Mouse (Mus musculus): ENCODE data around the gene Scd4. TPM values are rescaled to one million over a fixed set of nuclear protein-coding genes. Genes with fewer than 3 reads are reported as not detected.
A peak's percentile ranks its signal among the peaks of the same experiment; 100 is the strongest.

The Scd4 gene
- total RNA-seq, 2 experiments from 2014 or later: 2.2 to 2.4 TPM

DNA sequence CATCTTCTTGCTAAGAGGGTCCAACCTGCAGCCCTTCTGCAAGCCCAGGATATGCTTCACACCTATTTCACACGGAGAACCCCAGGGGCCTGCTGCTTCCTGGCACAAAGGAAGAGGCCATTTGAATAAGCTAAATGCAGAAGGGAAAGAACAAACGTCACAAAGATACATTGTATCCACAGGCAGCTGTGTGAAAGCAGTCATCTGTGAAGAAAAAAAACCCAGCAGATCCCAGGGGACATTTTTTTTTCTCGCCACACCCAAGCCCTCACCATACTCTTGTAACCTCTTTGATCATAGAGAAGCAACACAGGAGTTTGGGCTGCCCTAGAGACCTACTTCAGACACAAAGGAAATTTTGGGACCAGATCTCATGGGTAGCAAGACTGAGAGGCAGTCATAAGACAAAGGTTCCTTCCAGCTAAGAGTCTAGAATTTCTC lies 43.6 kb downstream of the Scd4 start:
- no peak for DNase-seq (ENCODE audit: low spot score in 2 of 2)

DNA sequence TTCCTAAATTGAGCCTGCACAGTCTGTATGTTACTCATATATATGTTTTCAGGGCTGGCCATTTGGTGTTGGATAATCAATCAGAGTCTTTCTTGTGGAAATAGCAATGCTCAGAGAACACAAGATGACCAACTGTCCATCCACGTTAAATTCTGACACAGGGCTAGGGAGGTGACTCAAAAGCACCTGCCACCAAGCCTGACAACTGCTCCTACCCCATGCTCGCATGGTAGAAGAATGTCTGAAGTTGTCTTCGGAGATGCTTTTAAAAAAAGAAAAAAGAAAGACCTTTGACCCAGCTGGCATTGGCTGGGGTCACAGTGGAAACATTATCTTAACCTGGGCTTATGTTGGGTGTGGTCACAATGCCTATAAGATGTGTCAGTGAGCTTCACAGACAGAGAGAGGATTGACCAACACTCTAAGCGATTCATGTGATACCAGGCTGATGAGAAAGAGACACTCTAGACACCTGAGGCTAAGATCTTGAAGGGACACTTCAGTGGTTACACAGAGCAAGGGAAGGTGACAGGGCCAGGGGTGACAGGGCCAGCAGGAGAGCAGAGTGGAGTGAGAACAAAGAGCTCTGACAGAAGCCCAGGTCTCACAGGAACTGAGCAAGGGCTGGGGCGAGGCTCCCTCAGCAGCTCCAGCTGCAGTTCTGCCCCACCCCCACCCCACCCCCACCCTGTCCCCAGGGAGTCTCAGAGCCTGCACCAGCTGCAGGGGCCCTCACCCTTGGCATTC lies 44.9 kb downstream of the Scd4 start:
- DNase-seq (ENCODE audit: low spot score in 2 of 2): no peak

DNA sequence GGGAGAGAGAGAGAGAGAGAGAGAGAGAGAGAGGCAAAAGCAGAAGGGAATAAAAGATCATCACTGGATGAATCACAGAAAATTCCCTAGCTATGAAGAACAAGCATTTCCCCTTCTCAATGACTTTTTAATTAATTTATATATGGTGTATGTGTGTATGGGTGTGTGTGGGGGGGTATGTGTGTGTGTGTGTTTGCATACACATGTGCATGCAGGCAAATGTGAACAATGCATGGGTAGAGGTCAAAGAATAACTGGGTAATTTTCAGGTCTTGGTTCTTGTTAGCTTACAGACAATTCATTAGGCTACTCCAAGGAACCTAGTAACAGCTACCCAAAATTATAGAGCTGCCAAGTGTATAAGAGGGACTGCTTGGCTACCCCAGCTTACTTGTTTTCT lies 46.2 kb downstream of the Scd4 start:
- no peak for DNase-seq (ENCODE audit: low spot score in 2 of 2)

DNA sequence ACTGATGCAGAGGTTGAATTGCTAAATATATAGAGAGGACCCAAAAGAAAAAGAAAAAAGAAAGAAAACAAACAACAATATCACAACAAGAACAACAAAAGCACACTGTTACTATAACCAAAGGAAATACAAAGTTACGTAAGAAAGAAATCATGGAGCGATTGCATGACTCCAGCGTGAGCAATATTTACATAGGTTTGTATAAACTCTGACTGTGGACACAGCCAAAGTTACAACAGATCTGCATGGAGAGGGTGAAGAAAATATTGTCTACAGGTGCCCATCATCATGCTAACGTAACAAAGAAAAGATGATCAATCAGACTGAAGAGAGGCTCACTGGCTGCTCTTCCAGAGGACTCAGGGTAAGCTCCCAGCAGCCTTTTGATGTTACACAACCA lies 47.2 kb downstream of the Scd4 start:
- no peak for DNase-seq (ENCODE audit: low spot score in 2 of 2)

DNA sequence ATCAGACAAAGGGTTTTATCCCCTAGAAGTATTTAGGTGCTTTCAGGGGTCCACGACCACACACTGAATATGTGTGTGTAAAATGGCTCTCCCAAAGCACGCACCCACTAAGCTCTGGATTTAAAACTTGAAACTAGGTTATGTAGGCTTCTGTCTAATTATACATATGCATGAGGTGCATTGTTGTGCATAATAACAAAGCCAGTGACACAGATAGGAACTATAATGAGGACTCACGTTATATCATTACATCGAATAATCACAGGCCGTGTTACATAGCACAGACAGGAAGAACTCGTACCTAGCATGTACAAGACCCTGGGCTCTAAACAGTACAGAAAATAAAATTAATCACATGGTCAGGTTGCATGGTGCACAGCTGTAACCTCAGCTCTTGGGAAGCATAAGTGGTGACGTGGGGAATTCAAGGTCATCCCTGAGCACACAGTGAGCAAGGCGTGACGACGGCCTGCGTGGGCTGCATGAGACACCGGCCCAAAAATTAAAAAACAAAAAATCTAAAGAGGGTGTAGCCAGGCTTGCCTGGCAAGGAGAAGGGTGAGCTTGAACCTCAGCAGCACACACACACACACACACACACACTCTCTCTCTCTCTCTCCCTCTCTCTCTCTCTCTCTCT lies 49.9 kb downstream of the Scd4 start:
- no peak for DNase-seq (ENCODE audit: low spot score in 2 of 2)

DNA sequence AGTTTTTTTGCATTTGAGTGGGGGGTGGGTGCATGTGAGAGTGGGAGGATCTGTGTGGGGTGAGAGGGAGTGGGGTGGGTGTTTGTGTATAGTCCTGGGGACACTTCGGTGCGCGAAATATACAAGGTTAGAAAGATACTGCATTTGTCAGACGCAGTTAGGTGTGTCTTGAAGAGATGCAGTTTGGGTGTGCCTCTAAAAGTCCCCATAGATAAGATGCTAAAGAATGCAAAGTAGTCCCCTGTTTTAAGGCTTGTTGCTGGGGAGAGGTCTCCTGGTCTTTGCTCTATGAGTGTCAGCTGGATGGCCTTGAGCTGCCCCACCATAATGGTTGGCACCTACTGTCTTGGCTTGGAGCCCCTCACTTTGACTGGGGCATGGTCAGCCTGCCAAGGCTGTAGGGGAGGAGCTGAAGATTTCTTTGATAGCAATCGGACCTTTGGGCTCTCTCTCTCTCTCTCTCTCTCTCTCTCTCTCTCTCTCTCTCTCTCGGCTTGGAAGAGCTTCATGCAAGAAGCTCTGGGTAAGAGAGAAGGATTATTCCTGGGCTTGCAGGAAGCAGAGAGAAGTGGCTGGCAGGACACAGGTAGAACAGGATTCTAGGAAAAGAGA lies 53.1 kb downstream of the Scd4 start:
- DNase-seq (ENCODE audit: low spot score in 2 of 2): no peak

DNA sequence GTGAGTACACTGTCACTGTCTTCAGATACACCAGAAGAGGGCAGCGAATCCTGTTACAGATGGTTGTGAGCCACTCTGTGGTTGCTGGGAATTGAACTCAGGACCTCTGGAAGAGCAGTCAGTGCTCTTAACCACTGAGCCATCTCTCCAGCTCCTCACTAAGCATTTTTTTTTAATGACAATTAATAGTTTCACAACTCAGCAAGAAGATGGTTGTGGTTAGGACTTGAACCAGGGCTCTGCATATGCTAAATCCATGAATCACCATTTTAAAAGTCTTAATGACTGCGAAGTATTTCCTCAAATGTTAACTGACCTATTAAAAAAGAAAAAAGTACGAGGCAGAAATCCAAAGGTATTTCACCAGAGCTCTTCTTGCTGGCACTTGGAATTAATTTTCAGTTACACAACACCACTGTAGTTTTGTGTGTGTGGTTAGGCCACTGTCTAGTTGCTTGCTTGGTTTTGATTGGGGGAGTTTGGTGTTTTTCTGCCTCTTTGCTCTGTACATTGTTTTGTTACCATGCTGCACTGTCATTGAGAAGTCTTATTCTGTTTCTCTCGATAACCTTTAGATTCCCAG lies 54.3 kb downstream of the Scd4 start:
- DNase-seq (ENCODE audit: low spot score in 2 of 2): no peak

DNA sequence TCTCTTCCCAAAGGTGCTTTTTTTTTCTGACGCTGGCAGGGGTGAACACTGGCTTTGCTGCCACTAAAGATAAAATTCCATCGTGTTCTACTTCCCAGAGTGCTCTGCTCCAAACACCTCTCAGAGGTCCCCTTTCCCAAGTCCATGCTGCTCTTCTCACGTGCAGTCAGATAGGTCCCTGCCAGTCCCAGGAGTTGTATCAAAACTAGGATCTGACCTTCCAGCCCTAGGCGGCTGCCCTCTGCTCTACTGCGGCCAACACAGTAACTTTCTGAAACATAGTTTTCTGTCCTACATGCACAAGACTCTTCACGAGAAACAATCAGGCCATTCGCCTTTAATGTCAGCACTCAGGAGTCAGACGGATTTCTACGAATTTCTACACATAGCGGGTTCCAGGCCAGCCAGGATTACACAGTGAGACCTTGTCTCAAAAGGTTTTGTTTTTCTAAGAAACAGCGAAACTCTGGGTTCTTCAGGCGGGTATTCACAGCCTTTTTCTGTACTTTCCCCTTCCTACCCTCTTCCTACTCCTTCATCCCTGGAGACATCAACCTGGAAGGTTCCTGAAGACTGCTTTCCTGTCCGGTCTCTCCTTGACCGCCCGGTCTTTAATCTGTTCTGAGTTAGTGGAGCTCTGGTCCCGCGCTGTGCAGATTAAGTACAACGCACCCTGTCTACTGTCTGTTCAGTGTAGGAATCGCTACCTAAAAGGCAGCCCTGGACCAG lies 55.0 kb downstream of the Scd4 start:
- no peak for DNase-seq (ENCODE audit: low spot score in 2 of 2)

DNA sequence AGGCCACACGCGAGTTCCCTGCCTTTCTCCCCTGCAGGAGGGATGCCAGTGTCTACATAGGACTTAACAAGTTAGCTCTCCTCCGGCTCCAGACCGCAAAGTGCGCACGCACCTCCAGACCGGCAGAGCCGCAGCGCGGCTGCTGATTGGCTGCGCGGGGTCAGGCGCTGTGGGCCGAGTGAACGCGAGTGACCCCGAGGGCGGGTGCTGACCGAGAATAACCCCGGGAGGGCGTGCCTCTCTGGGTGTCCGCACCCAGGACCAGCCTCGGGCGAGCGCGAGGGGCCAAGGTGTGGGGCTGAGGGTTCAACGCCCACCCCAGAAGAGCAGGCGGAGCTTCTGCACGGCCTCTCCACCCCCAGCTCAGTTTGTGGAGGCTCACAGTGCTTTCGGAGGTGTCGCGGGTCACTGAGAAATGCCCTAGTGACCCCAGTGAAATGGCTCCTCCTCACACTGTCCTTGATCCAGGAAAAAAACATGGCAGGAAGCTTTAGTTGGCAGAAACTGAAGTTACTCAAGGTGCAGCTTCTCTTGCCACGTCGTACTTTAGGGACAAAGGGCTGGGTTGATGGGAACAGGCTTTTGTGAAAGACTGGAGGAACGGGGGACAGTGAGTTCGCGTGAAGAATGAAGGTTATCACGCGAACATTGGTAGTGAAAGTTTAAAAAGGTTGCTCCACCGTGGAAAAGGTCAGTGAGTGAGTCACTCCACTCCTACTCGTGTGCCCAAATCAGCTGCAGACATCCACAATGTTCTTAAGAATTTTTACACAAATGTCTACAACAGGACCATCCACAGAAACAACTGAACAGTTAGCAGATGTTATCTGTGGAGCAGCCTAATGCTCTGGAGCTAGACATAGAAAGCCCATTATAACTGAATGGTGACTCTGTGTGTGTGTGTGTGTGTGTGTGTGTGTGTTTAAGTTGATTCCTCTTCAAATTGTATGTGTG lies 55.9 kb downstream of the Scd4 start:
- peak; percentile 78 to 89 for DNase-seq (ENCODE audit: low spot score in 2 of 2)

DNA sequence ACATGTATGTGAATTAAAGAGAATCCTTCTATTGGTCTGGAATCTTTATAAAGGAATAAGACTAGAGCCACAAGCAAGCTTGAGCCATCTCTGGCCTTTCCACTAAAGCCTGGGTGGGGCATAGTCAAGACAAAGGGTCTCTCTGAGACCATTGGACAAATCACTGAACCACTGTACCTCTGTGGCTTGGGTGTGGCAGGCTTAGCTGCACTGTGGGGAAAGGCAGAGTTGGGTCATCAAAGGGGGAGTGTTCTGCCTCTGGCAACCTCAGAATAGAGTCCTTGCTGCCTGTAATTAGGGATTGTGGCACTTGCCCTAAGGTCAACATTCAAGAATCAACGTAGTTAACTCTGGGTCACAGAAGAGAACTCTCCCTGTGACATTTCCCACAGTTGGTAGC lies 56.6 kb downstream of the Scd4 start:
- no peak for DNase-seq (ENCODE audit: low spot score in 2 of 2)

DNA sequence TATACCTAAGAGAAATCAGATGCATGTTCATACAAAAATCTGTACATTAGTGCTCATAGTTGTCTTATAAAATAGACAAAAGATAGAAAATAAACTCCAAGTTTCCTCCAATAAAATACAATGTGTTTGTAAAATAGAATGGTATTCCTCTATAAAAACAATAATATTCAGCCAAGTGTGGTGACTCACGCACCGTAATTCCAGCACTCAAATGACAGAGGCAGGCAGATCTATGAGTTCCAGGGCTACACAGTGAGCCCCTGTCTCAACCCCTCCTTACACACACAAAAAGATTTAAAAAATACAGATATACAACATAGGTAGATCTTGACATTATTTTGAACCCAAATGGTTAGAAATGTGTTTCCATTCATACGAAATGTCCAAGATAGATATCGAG lies 59.0 kb downstream of the Scd4 start:
- no peak for DNase-seq (ENCODE audit: low spot score in 2 of 2)

DNA sequence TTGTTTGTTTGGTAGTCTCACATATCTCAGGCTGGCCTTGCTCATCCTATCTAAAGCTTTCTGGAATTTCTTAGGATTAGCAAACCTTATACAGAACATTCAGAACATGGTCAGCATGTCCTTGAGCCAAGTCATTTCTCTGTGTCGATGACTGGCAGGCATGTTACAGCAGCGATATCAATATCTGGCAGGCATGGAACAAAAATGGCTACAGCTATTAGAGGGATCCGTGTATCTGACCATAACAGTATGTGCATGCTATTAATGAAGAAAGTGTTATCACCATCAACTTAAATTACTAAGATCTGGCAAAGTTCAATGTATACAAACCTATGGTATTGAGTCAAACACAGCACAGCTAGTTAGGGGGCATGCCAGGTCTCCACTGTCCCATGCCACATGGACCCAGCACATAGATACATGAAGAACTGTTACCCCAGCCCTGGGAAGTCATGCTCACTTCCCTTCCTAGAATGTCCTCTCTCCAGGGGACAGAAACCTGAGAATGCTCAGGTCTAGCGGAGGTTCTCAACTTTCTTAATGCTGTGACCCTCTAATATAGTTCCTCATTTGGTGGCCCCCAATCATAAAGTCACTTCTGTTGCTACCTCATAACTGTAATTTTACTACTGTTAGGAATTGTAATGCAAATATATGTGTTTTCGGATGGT lies 59.6 kb downstream of the Scd4 start:
- DNase-seq (ENCODE audit: low spot score in 2 of 2): no peak

DNA sequence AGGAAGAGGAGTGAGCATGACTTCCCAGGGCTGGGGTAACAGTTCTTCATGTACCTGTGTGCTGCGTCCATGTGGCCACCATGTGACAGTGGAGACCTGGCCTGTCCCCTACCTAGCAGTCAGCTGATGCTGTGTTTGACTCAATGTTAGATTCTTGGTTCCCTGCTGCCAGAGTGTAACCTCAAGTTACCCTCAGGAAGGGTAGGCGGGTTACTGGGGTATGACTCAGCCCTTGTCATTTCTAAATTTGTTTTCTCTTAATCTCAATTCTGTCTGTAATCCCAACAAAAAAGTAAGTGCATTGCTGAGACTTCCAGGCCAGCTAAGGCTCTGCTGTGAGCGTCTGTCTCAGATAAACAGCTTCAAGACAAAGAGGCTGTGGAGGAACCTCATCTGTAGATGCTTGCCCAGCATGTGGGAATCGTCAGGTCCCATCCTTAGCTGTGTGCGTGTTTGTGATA lies 61.1 kb downstream of the Scd4 start:
- peak in 1 of 2 experiments; percentile 13 for DNase-seq (ENCODE audit: low spot score in 2 of 2)

DNA sequence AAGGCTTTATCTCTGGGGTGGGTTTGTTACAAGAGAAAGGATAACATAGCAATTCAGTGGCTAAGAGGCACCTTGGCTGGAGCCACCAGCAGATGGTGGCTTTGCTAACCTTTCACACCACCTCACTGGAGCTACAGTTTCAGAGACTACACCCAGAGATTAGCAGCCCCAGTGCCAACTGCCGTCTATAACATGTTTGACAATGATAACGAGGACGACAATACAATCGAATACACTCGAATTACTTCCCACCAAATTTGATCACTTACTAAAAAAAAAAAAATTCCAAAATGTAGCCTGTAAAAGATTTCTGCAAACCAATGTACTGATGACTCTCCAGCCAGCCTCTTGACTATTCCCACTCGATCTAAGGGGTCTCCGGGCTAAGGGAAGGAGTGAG lies 62.1 kb downstream of the Scd4 start:
- DNase-seq (ENCODE audit: low spot score in 2 of 2): no peak

Small RNAs within 50 kb of the gene (microRNA-seq; reads per million reads assigned to microRNA genes)
- 0.39 to 0.74 reads per million in 2 experiments for gene Mir5114

Other genes with a start within 250 kb of the Scd4 start
- gene Chuk, start 225.6 kb upstream of the Scd4 start, total RNA-seq (2021): 10 to 100 TPM; 39.3 to 40.9 TPM
- 10 to 100 TPM; 20.6 to 21.3 TPM for gene Cwf19l1, start 197.2 kb upstream of the Scd4 start, total RNA-seq (2021)
- gene Bloc1s2, start 186.6 kb upstream of the Scd4 start, total RNA-seq (2021): 10 to 100 TPM; 58.8 to 60.8 TPM
- gene Pkd2l1, start 140.7 kb upstream of the Scd4 start, total RNA-seq (2021): under 1 TPM; 0.25 to 0.30 TPM
- 1 to 10 TPM; 2.4 to 3.3 TPM for gene Scd3, start 129.8 kb upstream of the Scd4 start, total RNA-seq (2021)
- 100 to 1,000 TPM; 656 to 658 TPM for gene Scd2, start 39.4 kb upstream of the Scd4 start, total RNA-seq (2021)
- 100 to 1,000 TPM; 150 to 156 TPM for gene Scd1, start 74.8 kb downstream of the Scd4 start, total RNA-seq (2021)
- gene Wnt8b, start 160.4 kb downstream of the Scd4 start, total RNA-seq (2021): not detected
- gene Sec31b, start 212.8 kb downstream of the Scd4 start, total RNA-seq (2021): under 1 TPM; 0.27 to 0.28 TPM
- gene Gm20538, start 219.7 kb downstream of the Scd4 start, total RNA-seq (2021): not detected
- gene Ndufb8, start 222.3 kb downstream of the Scd4 start, total RNA-seq (2021): 100 to 1,000 TPM; 379 to 385 TPM
- gene Hif1an, start 229.8 kb downstream of the Scd4 start, total RNA-seq (2021): 10 to 100 TPM; 30.3 to 34.3 TPM

All from layer of hippocampus, adult 18-20 months (tissue).